Mouse (Mus musculus) MEL (cell line): Measurements from ENCODE around the gene Gm4847.

ENCODE experiments used
- EP300 ChIP-seq, 2 experiments: IDR thresholded peaks; 2 replicates each; pipeline ENCODE4 v1.6.1; 2011; ENCODE audit warnings: improper control_type of control experiment in 2 of 2, low read length in 2 of 2, low read depth in 1 of 2, mild to moderate bottlenecking in 1 of 2
- MAX ChIP-seq: IDR thresholded peaks from 2 replicates; pipeline ENCODE4 v1.6.1; 2011; ENCODE audit warnings: low read length, improper control_type of control experiment
- POLR2AphosphoS2 ChIP-seq: IDR thresholded peaks from 2 replicates; pipeline ENCODE4 v1.6.1; 2011; ENCODE audit warnings: low read length, improper control_type of control experiment
- ZC3H11A ChIP-seq: IDR thresholded peaks from 2 replicates; pipeline ENCODE4 v1.6.1; 2012; ENCODE audit warnings: low read depth, mild to moderate bottlenecking, inconsistent platforms, low read length, improper control_type of control experiment

DNA sequence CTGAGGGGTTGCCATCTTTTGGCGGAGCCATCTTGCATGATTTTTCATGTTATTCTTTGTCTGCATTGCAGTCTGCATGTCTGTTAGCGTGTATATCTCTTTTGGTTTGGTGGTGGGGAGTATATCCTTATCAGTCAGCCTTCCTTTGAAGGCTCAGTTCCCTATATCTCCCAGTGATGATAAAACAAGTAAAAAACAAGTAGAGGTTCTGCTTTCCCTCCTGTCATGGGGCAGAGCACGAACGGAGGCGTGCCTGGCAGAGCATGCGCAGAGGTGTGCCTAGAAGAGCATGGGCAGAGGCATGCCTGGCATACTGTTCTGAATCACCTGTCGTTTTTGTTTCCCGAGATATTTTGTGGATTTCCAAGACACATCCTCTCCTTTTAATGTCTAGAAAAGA lies 13.3 kb upstream of the Gm4847 start:
- no peak for TF ChIP-seq POLR2AphosphoS2
- TF ChIP-seq ZC3H11A: no peak
- TF ChIP-seq EP300 (IDR thresholded peaks at IDR 0.05; ENCODE audit: low read depth in 1 of 2, low read length in 2 of 2): peak; percentile 66 to 69
- TF ChIP-seq MAX: no peak; the same call in 1 of the 2 replicates
